Mouse (Mus musculus) CH12.LX (cell line): Measurements from ENCODE around the gene Map3k12. TPM values are rescaled to one million over a fixed set of nuclear protein-coding genes. Genes with fewer than 3 reads are reported as not detected.
A peak's percentile ranks its signal among the peaks of the same experiment; 100 is the strongest.

ENCODE experiments used
- DNase-seq: peaks from one replicate; pipeline ENCODE4 v3.0.0-alpha.2; 2013; ENCODE audit errors: extremely low read depth
- H3K27ac ChIP-seq: 2 replicates; pipeline ENCODE4 v1.5.1; 2012; ENCODE audit warnings: low read depth, mild to moderate bottlenecking, control low read depth, moderate library complexity; ENCODE audit not compliant: insufficient read depth
- H3K27me3 ChIP-seq: replicated peaks from 2 replicates; pipeline ENCODE3; 2012; ENCODE audit warnings: inconsistent platforms
- H3K36me3 ChIP-seq, 2 experiments: replicated peaks in 1 of 2; 2 replicates each; pipeline versions ENCODE3 to v1.6.1; 2012; ENCODE audit warnings: inconsistent platforms in 1 of 2, low read length in 1 of 2, mild to moderate bottlenecking in 1 of 2, mixed read lengths in 1 of 2, moderate library complexity in 1 of 2; ENCODE audit not compliant: control insufficient read depth in 1 of 2, insufficient read depth in 1 of 2
- H3K4me1 ChIP-seq, 2 experiments: 2 replicates each; pipeline ENCODE4 v1.6.1; 2012; ENCODE audit warnings: inconsistent platforms in 1 of 2, moderate library complexity in 1 of 2; ENCODE audit not compliant: insufficient read depth in 2 of 2, control insufficient read depth in 1 of 2
- H3K4me2 ChIP-seq: 2 replicates; pipeline ENCODE4 v1.6.1; 2012; ENCODE audit warnings: low read depth, mild to moderate bottlenecking, control low read depth; ENCODE audit not compliant: poor library complexity, insufficient read depth, severe bottlenecking
- H3K4me3 ChIP-seq, 3 experiments: fragments of 150-350 bp in 1 of 3; sonication (generic) in 1 of 3; replicated peaks in 1 of 3; 2 replicates each; pipeline versions ENCODE3 to v1.5.1; 2011 to 2012; ENCODE audit warnings: low read depth in 2 of 3, low read length in 2 of 3, mild to moderate bottlenecking in 2 of 3, moderate library complexity in 2 of 3, control low read depth in 1 of 3, improper control_type of control experiment in 1 of 3, inconsistent platforms in 1 of 3, mixed read lengths in 1 of 3; ENCODE audit not compliant: poor library complexity in 1 of 3
- H3K79me2 ChIP-seq: replicated peaks from 2 replicates; pipeline ENCODE4 v1.6.1; 2012; ENCODE audit warnings: mild to moderate bottlenecking, moderate library complexity; ENCODE audit not compliant: control insufficient read depth, poor library complexity, insufficient read depth, severe bottlenecking; ENCODE audit errors: extremely low read depth
- H3K9ac ChIP-seq: 2 replicates; pipeline ENCODE4 v1.6.1; 2012; ENCODE audit warnings: low read depth, mild to moderate bottlenecking, control low read depth, moderate library complexity; ENCODE audit not compliant: insufficient read depth
- H3K9me3 ChIP-seq: replicated peaks from 2 replicates; pipeline ENCODE3; 2012; ENCODE audit warnings: low read length, inconsistent platforms, mixed read lengths
- BHLHE40 ChIP-seq: IDR thresholded peaks from 2 replicates; pipeline ENCODE4 v1.6.1; 2011; ENCODE audit warnings: mild to moderate bottlenecking, low read depth, low read length, improper control_type of control experiment
- CHD1 ChIP-seq: IDR thresholded peaks from 2 replicates; pipeline ENCODE4 v1.6.1; 2012; ENCODE audit warnings: low read depth, low read length, improper control_type of control experiment, inconsistent platforms
- CHD2 ChIP-seq: IDR thresholded peaks from 2 replicates; pipeline ENCODE4 v1.6.1; 2011; ENCODE audit warnings: low read length, improper control_type of control experiment
- CTCF ChIP-seq, 2 experiments: IDR thresholded peaks in 1 of 2; conservative IDR thresholded peaks in 1 of 2; 2 replicates each; pipeline ENCODE4 v1.5.1; 2011 to 2012; ENCODE audit warnings: low read depth in 2 of 2, low read length in 2 of 2, improper control_type of control experiment in 1 of 2, inconsistent platforms in 1 of 2, mild to moderate bottlenecking in 1 of 2, moderate library complexity in 1 of 2
- E2F4 ChIP-seq: IDR thresholded peaks from 2 replicates; pipeline ENCODE4 v1.6.1; 2011; ENCODE audit warnings: low read depth, low read length, improper control_type of control experiment; ENCODE audit not compliant: insufficient replicate concordance
- ETS1 ChIP-seq: conservative IDR thresholded peaks from 2 replicates; pipeline ENCODE4 v1.6.1; 2012; ENCODE audit warnings: low read depth, mild to moderate bottlenecking, inconsistent platforms, low read length, improper control_type of control experiment, moderate library complexity
- GABPA ChIP-seq: IDR thresholded peaks from 2 replicates; pipeline ENCODE4 v1.6.1; 2012; ENCODE audit warnings: low read depth, low read length, improper control_type of control experiment, inconsistent platforms; ENCODE audit not compliant: insufficient replicate concordance
- HCFC1 ChIP-seq: IDR thresholded peaks from 2 replicates; pipeline ENCODE4 v1.6.1; 2012; ENCODE audit warnings: low read depth, mild to moderate bottlenecking, inconsistent platforms, low read length, improper control_type of control experiment
- IRF4 ChIP-seq: IDR thresholded peaks from 2 replicates; pipeline ENCODE4 v1.6.1; 2014; ENCODE audit warnings: low read depth, mild to moderate bottlenecking, inconsistent platforms, low read length, improper control_type of control experiment
- JUND ChIP-seq: conservative IDR thresholded peaks from 2 replicates; pipeline ENCODE4 v1.6.1; 2011; ENCODE audit warnings: low read depth, low read length, improper control_type of control experiment
- MAZ ChIP-seq: IDR thresholded peaks from 2 replicates; pipeline ENCODE4 v1.6.1; 2012; ENCODE audit warnings: low read depth, mild to moderate bottlenecking, inconsistent platforms, low read length, improper control_type of control experiment, moderate library complexity
- MEF2A ChIP-seq: IDR thresholded peaks from 2 replicates; pipeline ENCODE4 v1.6.1; 2014; ENCODE audit warnings: low read depth, mild to moderate bottlenecking, inconsistent platforms, low read length, improper control_type of control experiment, borderline replicate concordance
- MXI1 ChIP-seq: IDR thresholded peaks from 2 replicates; pipeline ENCODE4 v1.6.1; 2011; ENCODE audit warnings: mild to moderate bottlenecking, low read depth, low read length, improper control_type of control experiment
- MYC ChIP-seq: IDR thresholded peaks from 2 replicates; pipeline ENCODE4 v1.6.1; 2011; ENCODE audit warnings: low read depth, mild to moderate bottlenecking, improper control_type of control experiment, low read length
- NELFE ChIP-seq: IDR thresholded peaks from 2 replicates; pipeline ENCODE4 v1.6.1; 2011; ENCODE audit warnings: low read depth, low read length, improper control_type of control experiment
- NRF1 ChIP-seq: IDR thresholded peaks from 2 replicates; pipeline ENCODE4 v1.6.1; 2014; ENCODE audit warnings: low read depth, mild to moderate bottlenecking, inconsistent platforms, low read length, improper control_type of control experiment, moderate library complexity
- PAX5 ChIP-seq: IDR thresholded peaks from 2 replicates; pipeline ENCODE4 v1.6.1; 2012; ENCODE audit warnings: low read length, inconsistent platforms, mixed read lengths
- POLR2A ChIP-seq: IDR thresholded peaks from 2 replicates; pipeline ENCODE4 v1.6.1; 2011; ENCODE audit warnings: low read depth, mild to moderate bottlenecking, improper control_type of control experiment, low read length
- RAD21 ChIP-seq: IDR thresholded peaks from 2 replicates; pipeline ENCODE4 v1.6.1; 2011; ENCODE audit warnings: low read depth, mild to moderate bottlenecking, low read length, improper control_type of control experiment, moderate library complexity
- RCOR1 ChIP-seq: conservative IDR thresholded peaks from 2 replicates; pipeline ENCODE4 v1.6.1; 2012; ENCODE audit warnings: low read depth, mild to moderate bottlenecking, inconsistent platforms, low read length, improper control_type of control experiment
- SIN3A ChIP-seq: IDR thresholded peaks from 2 replicates; pipeline ENCODE4 v1.6.1; 2012; ENCODE audit warnings: low read length, improper control_type of control experiment, inconsistent platforms
- SMC3 ChIP-seq: IDR thresholded peaks from 2 replicates; pipeline ENCODE4 v1.6.1; 2011; ENCODE audit warnings: low read depth, low read length, improper control_type of control experiment
- TBP ChIP-seq: conservative IDR thresholded peaks from 2 replicates; pipeline ENCODE4 v1.6.1; 2011; ENCODE audit warnings: low read depth, low read length, improper control_type of control experiment
- TCF12 ChIP-seq: IDR thresholded peaks from 2 replicates; pipeline ENCODE4 v1.6.1; 2014; ENCODE audit warnings: low read depth, mild to moderate bottlenecking, inconsistent platforms, low read length, improper control_type of control experiment
- UBTF ChIP-seq: IDR thresholded peaks from 2 replicates; pipeline ENCODE4 v1.6.1; 2012; ENCODE audit warnings: low read depth, mild to moderate bottlenecking, inconsistent platforms, low read length, improper control_type of control experiment, moderate library complexity
- USF1 ChIP-seq: IDR thresholded peaks from 2 replicates; pipeline ENCODE4 v1.6.1; 2014; ENCODE audit warnings: low read depth, mild to moderate bottlenecking, inconsistent platforms, low read length, improper control_type of control experiment
- USF2 ChIP-seq: conservative IDR thresholded peaks from 2 replicates; pipeline ENCODE4 v1.6.1; 2011; ENCODE audit warnings: low read depth, low read length, improper control_type of control experiment
- ZKSCAN1 ChIP-seq: IDR thresholded peaks from 2 replicates; pipeline ENCODE4 v1.6.1; 2012; ENCODE audit warnings: low read depth, inconsistent platforms, low read length, improper control_type of control experiment, borderline replicate concordance
- dilution Hi-C: fragments of 300-500 bp; cut with MboI; formaldehyde crosslinking; loops from 2 replicates; pipeline ENCODE4 v1.14.3; 2020; ENCODE audit warnings: low sequenced_read_pairs; ENCODE audit not compliant: extremely low pct_unique_long_range_greater_than_20kb, extremely low pct_ligation_motif_present
- in situ Hi-C: fragments of 300-500 bp; cut with MboI; formaldehyde crosslinking; loops from 3 replicates; pipeline ENCODE4 v1.14.3; 2019; ENCODE audit warnings: low sequenced_read_pairs, low pct_ligation_motif_present, low pct_unique_long_range_greater_than_20kb, mixed read lengths
- polyA plus RNA-seq: library from polyadenylated mRNA; unstranded; fragments of >175 nt; gene quantifications from 2 replicates; pipeline ENCODE4 v1.2.1, GENCODE M21; 2012; ENCODE audit warnings: low read depth; ENCODE audit not compliant: insufficient read length
- total RNA-seq, 2 experiments: library from RNA; depleted of rRNA; stranded (reverse); fragments of 300-350 nt in 1 of 2; fragments of >200 nt in 1 of 2; gene quantifications; 2 replicates each; pipeline ENCODE4 v1.2.3; 2012 to 2014

The Map3k12 gene
- 2.8 and 3.0 TPM in 2 replicates for total RNA-seq (2012; rRNA removed)
- 1.4 and 1.5 TPM in 2 replicates for total RNA-seq (2014; rRNA removed)
- 2.3 and 3.0 TPM in 2 replicates for polyA plus RNA-seq

DNA sequence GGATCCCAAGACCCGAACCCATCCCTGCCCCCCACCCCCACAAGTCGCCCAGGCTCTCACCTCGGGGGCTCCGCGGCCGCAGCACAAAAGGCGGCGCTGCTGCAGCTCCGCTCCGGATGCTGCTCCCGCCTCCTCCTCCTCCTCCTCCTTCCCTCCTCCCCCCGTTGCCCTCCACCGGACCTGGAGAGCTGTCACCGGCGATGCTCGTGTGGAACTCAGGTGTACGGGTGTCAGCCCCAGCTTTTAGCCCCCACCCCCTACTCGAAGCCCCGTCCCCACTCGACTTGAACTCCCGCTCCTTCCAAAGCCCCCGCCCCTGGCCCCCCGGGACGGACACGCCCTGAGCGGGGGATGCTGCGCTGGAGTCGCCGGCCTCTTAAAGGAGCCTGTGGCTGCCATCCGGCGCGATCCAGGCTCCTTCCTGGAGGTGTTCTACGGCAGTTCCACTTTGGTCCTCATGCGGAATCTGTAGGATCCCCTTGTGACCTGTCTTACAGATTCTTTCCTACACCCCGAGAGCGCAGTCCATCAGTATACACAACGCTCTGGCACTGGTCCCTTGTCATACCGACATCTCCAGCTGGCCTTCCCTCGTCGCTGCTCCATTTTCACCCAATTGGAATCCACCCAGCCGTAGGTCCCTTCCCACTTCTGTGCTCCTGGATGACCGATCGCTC lies at the start of gene Map3k12:
Map3k12 (minus strand) TSS at position 337 of the 677 bp plus-strand sequence.
- dilution Hi-C loops (no loop called here), in situ Hi-C loops (loop anchor here (5.0 kb wide), 1 partner anchor 50 kb away; no protein-coding TSS in a partner anchor)
- Histone ChIP-seq H3K27ac (0 out of 2 replicates have a peak within 1 kb of the TSS, but pooled peaks have one; percentile 11), H3K27me3 (peaks cover 3% of the 10 kb centered on the region), H3K79me2 (peaks cover 6% of the 10 kb centered on the region), H3K4me1 (peaks cover 11 to 48% of the 10 kb centered on the region in 2 experiments), H3K9ac (peak within 1 kb of the TSS; percentile 58), H3K9me3 (no peaks in the 10 kb centered on the region), H3K36me3 (peaks cover 10 to 18% of the 10 kb centered on the region in 2 experiments), H3K4me3 (peak within 1 kb of the TSS; percentile 61 to 75 (median 64))
- peak; percentile 57 for DNase-seq
- TF ChIP-seq SIN3A, result no peak; the same call in 1 of the 2 replicates
- 0 out of 2 replicates have a peak, but pooled peaks have one; percentile 48 for TF ChIP-seq MAZ
- no peak for TF ChIP-seq E2F4
- TF ChIP-seq HCFC1, result no peak; the same call in 1 of the 2 replicates
- no peak for TF ChIP-seq USF1
- TF ChIP-seq MXI1, result 0 out of 2 replicates have a peak, but pooled peaks have one; percentile 19
- no peak for TF ChIP-seq CHD1
- 0 out of 2 replicates have a peak, but pooled peaks have one; percentile 73 for TF ChIP-seq UBTF
- no peak for TF ChIP-seq JUND
- TF ChIP-seq ZKSCAN1, result no peak
- TF ChIP-seq USF2, result no peak
- TF ChIP-seq CHD2, result no peak
- TF ChIP-seq CTCF (conservative IDR thresholded peaks at IDR 0.05 in 1 of 2, IDR thresholded peaks at IDR 0.05 in 1 of 2; ENCODE audit: low read depth in 2 of 2, low read length in 2 of 2), result peak in 1 of 2 experiments; percentile 33; a peak in 2 of 4 replicates
- no peak for TF ChIP-seq GABPA
- no peak for TF ChIP-seq NRF1
- no peak for TF ChIP-seq SMC3
- peak; percentile 33; the same call in 1 of the 2 replicates for TF ChIP-seq POLR2A
- TF ChIP-seq NELFE, result no peak; the same call in 1 of the 2 replicates
- TF ChIP-seq RAD21, result no peak
- TF ChIP-seq BHLHE40, result no peak; the same call in 1 of the 2 replicates
- no peak for TF ChIP-seq PAX5
- no peak for TF ChIP-seq RCOR1
- no peak for TF ChIP-seq TBP
- TF ChIP-seq TCF12, result 0 out of 2 replicates have a peak, but pooled peaks have one; percentile 3
- no peak for TF ChIP-seq MYC
- no peak for TF ChIP-seq IRF4
- no peak for TF ChIP-seq MEF2A
- TF ChIP-seq ETS1, result no peak
- TF ChIP-seq, all 38 proteins: peak for 6
- peak within 1 kb of the TSS; percentile 71 for H3K4me2 ChIP-seq
